14 mouse cellular contexts compared by ENCODE assay signal in the genomic region with DNA sequence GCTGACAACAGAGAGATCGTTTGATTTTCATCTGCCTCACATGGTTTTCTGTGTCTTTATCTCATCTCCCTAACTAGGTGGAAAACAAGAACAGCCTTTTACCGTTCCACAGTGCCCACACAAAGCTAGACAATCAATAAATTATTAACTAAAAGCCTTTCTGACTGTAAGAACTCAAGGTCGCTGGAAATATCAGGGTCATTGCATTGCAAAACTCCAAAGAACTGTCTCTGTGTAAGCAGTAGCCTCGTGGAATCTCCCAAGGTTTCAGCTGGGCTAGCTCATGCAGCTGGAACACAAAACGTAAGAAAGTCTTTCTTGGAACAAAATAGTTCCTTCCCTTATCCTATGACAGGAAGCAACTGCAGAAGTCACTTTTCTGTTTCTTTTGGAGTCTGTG.
DNase-seq lines count a peak whose midpoint lies in the region; ATAC-seq lines count a peak whose summit lies in the region.
"Had no signal": no experiment of that assay in that cellular context is flagged by ENCODE, and none has a peak within 500 bp of the region (broad histone marks: within the 10 kb centered on the region; RNA-seq: fewer than 3 reads in every experiment).

No protein-coding gene starts in this region.

- peaks cover 22% of the 10 kb centered on the region for H3K4me1 ChIP-seq in lung, embryonic 15.5 days
- peaks cover 51% of the 10 kb centered on the region for H3K4me1 ChIP-seq in heart, embryonic 13.5 days
- peaks cover 35% of the 10 kb centered on the region for H3K4me1 ChIP-seq in kidney, embryonic 16.5 days (ENCODE audit: insufficient read depth, low read length)
- peaks cover 11% of the 10 kb centered on the region; the same call in 1 of the 2 replicates for H3K4me1 ChIP-seq in forebrain, embryonic 15.5 days
- peaks cover 10% of the 10 kb centered on the region for H3K4me1 ChIP-seq in midbrain, embryonic 14.5 days (ENCODE audit: control insufficient read depth, insufficient read depth, low read length)

- WGBS in lung, embryonic 15.5 days, result 15% methylated on average over 5 of the region's 5 CpGs
- WGBS in heart, embryonic 13.5 days, result 30% methylated on average over 5 of the region's 5 CpGs
- WGBS in kidney, embryonic 16.5 days, result 5% methylated on average over 5 of the region's 5 CpGs
- 36% methylated on average over 5 of the region's 5 CpGs for WGBS in forebrain, embryonic 15.5 days
- 43% methylated on average over 5 of the region's 5 CpGs for WGBS in midbrain, embryonic 14.5 days

- H3K27ac ChIP-seq in lung, embryonic 15.5 days, result peak overlapping the region; percentile 3; the same call in 1 of the 2 replicates
- H3K27ac ChIP-seq in heart, embryonic 13.5 days (replicated peaks), result peak overlapping the region; percentile 58
- H3K27ac ChIP-seq in kidney, embryonic 16.5 days (ENCODE audit: low read length), result peak overlapping the region; percentile 88
- no peak overlapping the region for H3K27ac ChIP-seq in forebrain, embryonic 15.5 days (replicated peaks)
- H3K27ac ChIP-seq in midbrain, embryonic 14.5 days (replicated peaks; ENCODE audit: low read depth, low read length), result no peak overlapping the region
- H3K27ac ChIP-seq: limb, embryonic 15.5 days had no signal

- DNase-seq in lung, postnatal 4 days, result no peak
- peak; percentile 12 for DNase-seq in retina, postnatal 1 day
- no peak for DNase-seq in midbrain, embryonic 14.5 days
- no peak for DNase-seq in thymus, postnatal 25 days
- DNase-seq: cerebellum, adult 9-11 months; gastrocnemius, postnatal 14 days; thymus, postnatal 14 days had no signal

- H3K9ac ChIP-seq in lung, embryonic 15.5 days, result no peak overlapping the region
- no peak overlapping the region for H3K9ac ChIP-seq in heart, embryonic 13.5 days
- no peak overlapping the region for H3K9ac ChIP-seq in kidney, embryonic 16.5 days (replicated peaks; ENCODE audit: low read length)
- H3K9ac ChIP-seq in forebrain, embryonic 15.5 days (replicated peaks), result no peak overlapping the region
- H3K9ac ChIP-seq in midbrain, embryonic 14.5 days (replicated peaks; ENCODE audit: low read length), result no peak overlapping the region
- H3K9ac ChIP-seq: limb, embryonic 15.5 days had no signal

- H3K27me3 ChIP-seq in lung, embryonic 15.5 days, result no peaks in the 10 kb centered on the region
- no peaks in the 10 kb centered on the region for H3K27me3 ChIP-seq in heart, embryonic 13.5 days (replicated peaks)
- H3K27me3 ChIP-seq in kidney, embryonic 16.5 days (ENCODE audit: insufficient read depth, low read length), result no peaks in the 10 kb centered on the region
- no peaks in the 10 kb centered on the region for H3K27me3 ChIP-seq in forebrain, embryonic 15.5 days
- H3K27me3 ChIP-seq in midbrain, embryonic 14.5 days (ENCODE audit: control insufficient read depth, insufficient read depth, low read length), result no peaks in the 10 kb centered on the region
- H3K27me3 ChIP-seq: limb, embryonic 15.5 days had no signal

- H3K4me3 ChIP-seq in lung, embryonic 15.5 days, result no peak overlapping the region
- no peak overlapping the region for H3K4me3 ChIP-seq in heart, embryonic 13.5 days
- no peak overlapping the region for H3K4me3 ChIP-seq in kidney, embryonic 16.5 days (ENCODE audit: low read length)
- H3K4me3 ChIP-seq in forebrain, embryonic 15.5 days, result no peak overlapping the region
- no peak overlapping the region for H3K4me3 ChIP-seq in midbrain, embryonic 14.5 days (replicated peaks; ENCODE audit: low read depth, low read length)
- H3K4me3 ChIP-seq: erythroblast, embryonic 14.5 days; limb, embryonic 15.5 days had no signal

- no peaks in the 10 kb centered on the region for H3K36me3 ChIP-seq in lung, embryonic 15.5 days
- H3K36me3 ChIP-seq in heart, embryonic 13.5 days, result no peaks in the 10 kb centered on the region
- H3K36me3 ChIP-seq in kidney, embryonic 16.5 days (ENCODE audit: insufficient read depth, low read length), result no peaks in the 10 kb centered on the region
- H3K36me3 ChIP-seq in forebrain, embryonic 15.5 days, result no peaks in the 10 kb centered on the region
- H3K36me3 ChIP-seq in midbrain, embryonic 14.5 days (ENCODE audit: control insufficient read depth, insufficient read depth, low read length), result no peaks in the 10 kb centered on the region
- H3K36me3 ChIP-seq: limb, embryonic 15.5 days had no signal

- ATAC-seq in lung, embryonic 15.5 days (ENCODE audit: borderline replicate concordance, extremely low read depth, low FRiP score, low TSS enrichment), result no peak
- ATAC-seq in heart, embryonic 13.5 days (ENCODE audit: extremely low read depth, insufficient number of reproducible peaks, low FRiP score, low TSS enrichment), result no peak
- peak; percentile 69 for ATAC-seq in kidney, embryonic 16.5 days (ENCODE audit: low FRiP score, low TSS enrichment)
- no peak for ATAC-seq in forebrain, embryonic 15.5 days (replicated peaks)
- ATAC-seq in midbrain, embryonic 14.5 days (ENCODE audit: low FRiP score, low TSS enrichment), result no peak
- ATAC-seq: inflammation-experienced regulatory T-cells, adult 6 months had no signal

- H3K4me2 ChIP-seq in lung, embryonic 15.5 days, result no peak overlapping the region
- H3K4me2 ChIP-seq in heart, embryonic 13.5 days, result no peak overlapping the region
- no peak overlapping the region; the same call in 1 of the 2 replicates for H3K4me2 ChIP-seq in kidney, embryonic 16.5 days (replicated peaks; ENCODE audit: low read depth, low read length)
- no peak overlapping the region for H3K4me2 ChIP-seq in forebrain, embryonic 15.5 days (replicated peaks)
- no peak overlapping the region for H3K4me2 ChIP-seq in midbrain, embryonic 14.5 days (ENCODE audit: low read length)
- H3K4me2 ChIP-seq: limb, embryonic 15.5 days had no signal

- H3K9me3 ChIP-seq in lung, embryonic 15.5 days, result no peaks in the 10 kb centered on the region
- H3K9me3 ChIP-seq in heart, embryonic 13.5 days, result no peaks in the 10 kb centered on the region
- no peaks in the 10 kb centered on the region for H3K9me3 ChIP-seq in kidney, embryonic 16.5 days (ENCODE audit: low read length)
- no peaks in the 10 kb centered on the region for H3K9me3 ChIP-seq in forebrain, embryonic 15.5 days
- no peaks in the 10 kb centered on the region for H3K9me3 ChIP-seq in midbrain, embryonic 14.5 days (ENCODE audit: control insufficient read depth, low read length)
- H3K9me3 ChIP-seq: limb, embryonic 15.5 days had no signal

Comparison
In these comparisons a context has a peak if more than half of its experiments do, and no peak if none do; other contexts are left out.
1. H3K27ac ChIP-seq: peak in lung, embryonic 15.5 days (single experiment), heart, embryonic 13.5 days (single experiment) and kidney, embryonic 16.5 days (single experiment); none in forebrain, embryonic 15.5 days (single experiment) and midbrain, embryonic 14.5 days (single experiment).